Mouse (Mus musculus) adrenal gland, adult 18-20 months (tissue): ENCODE measurements at regions not wholly inside any gene's neighbourhood (a gene's known extent, or its start where the extent isn't known, plus 50 kb on each side); places are given as distances from the start of the nearest gene placed in this dataset.
"Not testable (repeated sequence)": the region's sequence is repeated elsewhere in the genome, so short reads cannot be mapped to it uniquely, and the experiment has no call there.

Source experiments
- DNase-seq, 2 experiments: peaks; one replicate each; pipeline ENCODE4 v3.0.0; 2021 to 2022; ENCODE audit warnings: low spot score in 2 of 2
- microRNA-seq, 2 experiments: library from miRNA; unstranded; fragments of <30 nt; microRNA quantifications; one replicate each; pipeline ENCODE4 v1.2.0; 2021; ENCODE audit warnings: borderline number of aligned reads in 2 of 2

DNA sequence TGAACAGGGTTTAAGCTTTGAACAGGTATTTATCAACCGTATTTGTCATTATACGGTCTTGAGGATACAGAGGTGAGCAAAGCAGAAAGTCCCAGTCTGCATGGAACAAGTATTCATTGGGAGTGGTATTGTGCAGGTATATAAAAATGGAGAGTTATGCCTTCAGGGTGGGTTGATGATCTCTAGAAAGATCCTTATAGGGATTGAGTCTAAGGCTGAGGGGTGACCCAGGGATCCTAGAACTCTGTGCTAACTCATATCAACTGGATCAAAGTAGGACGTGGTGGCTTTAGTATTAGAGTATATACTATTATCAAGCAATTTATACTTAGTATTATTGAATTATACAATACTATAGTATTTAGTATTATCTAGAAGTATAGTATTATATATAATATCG is 82.9 kb upstream of the Xcl1 start:
- no peak for DNase-seq

DNA sequence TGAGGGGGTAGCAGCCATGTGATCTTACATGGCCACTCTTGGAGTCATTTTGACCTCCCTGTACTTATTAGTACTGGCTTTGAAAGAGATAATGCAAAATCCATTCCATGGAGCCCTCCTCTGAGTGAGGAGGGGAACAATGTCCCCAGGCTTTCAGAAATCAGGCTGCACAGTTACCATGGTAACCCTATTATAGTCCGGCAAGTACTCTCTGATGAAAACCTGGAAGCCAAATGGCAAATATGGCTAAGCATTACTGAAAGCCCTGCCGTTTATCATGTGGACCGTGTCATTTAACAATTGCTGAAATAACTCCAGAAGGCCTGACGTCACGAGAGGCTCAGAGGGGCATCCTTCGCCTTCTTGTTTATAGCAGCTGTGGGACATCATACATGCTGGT is 82.5 kb upstream of the Xcl1 start:
- DNase-seq, result no peak

DNA sequence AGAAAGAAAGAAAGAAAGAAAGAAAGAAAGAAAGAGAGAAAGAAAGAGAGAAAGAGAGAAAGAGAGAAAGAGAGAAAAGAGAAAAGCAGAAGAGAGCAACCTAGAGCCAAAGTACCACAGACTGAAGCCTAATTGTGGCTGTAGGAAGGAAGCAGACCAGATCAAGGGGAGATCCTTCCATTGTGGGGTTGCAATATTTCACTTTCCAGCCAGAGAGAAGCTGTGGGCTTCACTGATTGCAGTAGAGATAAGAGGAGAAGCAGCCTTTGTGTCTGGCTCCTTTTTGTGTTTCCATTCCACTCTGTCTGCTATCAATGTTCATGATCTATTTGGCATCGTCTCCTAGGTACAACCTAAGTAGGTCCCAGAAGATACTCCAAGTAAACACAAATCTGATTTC is 79.0 kb upstream of the Xcl1 start:
- DNase-seq, result no peak

DNA sequence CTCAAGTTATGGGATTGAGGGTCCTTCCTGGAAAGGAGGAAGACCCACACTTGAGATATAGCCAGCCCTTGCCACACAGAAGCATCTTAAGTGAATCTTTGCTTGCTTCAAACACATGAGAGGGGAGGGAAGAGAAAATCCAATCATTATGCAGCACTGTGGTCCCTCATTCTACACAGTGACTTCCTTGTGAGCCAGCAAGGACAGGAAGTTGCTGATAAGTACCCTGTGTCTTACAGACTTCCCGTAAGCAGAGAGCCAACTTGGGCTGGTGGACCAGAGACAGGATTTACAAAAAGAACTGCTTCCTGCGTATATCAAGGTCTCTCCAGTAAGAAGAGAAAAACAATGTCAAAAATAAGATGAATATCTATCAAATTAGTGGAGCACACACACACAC is 78.1 kb upstream of the Xcl1 start:
- DNase-seq, result no peak

DNA sequence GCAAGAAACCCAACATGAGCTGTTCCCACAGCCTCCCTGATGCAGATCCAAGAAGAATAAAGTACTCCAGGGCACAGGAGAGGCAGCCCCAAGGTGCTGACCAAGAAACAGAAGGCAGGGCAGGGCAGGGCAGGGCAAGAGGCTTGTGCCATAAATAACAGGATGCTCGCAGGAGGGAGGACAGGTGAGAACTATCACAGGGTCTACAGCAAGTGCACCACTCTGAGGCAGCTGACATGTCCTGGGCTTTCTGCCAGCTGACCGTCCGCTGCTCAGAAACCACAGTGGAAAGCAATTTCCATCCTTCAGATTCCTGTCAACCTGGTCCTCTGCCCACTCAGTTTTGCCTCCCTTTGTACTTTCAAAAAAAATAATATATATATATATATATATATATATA is 77.0 kb upstream of the Xcl1 start:
- DNase-seq, result no peak

DNA sequence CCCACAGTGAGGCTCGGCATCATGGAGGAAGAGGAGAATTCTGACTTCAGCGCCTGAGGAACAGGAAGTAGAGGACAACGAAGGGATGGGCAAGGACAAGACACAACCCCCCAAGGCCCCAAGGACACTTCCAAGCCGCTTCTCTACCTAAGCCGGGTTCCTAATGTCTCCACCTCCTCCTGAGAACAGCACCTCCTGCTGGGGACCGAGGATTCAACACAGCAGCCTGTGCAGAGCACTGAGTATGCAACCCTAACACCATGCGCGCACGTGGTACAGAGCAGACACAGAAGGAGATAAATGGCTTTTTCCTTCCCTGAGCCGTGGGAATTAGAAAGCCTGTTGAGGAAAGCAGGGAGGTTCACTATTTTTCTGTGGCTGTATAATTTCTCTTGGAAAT is 64.2 kb upstream of the Xcl1 start:
- peak in 1 of 2 experiments; percentile 28 for DNase-seq

DNA sequence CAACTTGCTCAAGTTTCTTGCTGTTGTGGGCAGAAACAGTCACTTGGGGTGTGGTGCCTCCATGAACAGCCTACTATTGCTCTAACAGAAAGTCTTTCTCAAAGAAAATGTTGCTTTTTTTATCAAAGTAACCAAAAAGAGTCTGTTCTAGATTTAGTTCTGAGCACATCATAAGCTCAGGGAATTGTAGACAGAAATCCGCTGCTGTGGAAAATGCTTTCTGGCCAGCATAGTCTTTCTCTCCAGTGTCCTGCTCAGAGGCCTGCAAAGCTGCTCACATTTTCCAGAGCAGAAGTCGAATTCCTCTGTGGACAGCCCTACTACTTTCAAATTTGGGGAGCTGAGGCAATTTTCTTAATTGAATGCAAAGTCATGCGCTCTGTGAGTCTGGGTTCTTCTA is 63.3 kb upstream of the Xcl1 start:
- no peak for DNase-seq

DNA sequence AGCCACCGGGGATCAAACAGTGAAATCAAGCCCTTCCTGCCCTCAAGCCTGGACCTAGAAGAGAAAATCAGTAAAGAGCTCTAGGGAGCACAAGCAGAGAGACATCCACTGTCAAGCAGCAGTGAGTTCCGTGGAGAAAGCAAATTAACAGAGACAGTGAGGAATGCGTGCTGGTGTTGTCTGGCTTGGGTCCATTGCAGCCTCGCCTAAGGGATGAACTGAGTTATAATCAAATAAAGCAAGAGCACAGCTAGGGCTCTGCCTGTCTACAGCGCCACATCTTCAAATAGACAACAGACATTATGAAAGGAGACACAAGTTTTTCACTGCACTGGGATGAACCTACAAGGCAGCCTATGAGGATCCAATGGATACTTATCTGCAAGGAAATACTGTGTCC is 62.3 kb upstream of the Xcl1 start:
- DNase-seq, result no peak

DNA sequence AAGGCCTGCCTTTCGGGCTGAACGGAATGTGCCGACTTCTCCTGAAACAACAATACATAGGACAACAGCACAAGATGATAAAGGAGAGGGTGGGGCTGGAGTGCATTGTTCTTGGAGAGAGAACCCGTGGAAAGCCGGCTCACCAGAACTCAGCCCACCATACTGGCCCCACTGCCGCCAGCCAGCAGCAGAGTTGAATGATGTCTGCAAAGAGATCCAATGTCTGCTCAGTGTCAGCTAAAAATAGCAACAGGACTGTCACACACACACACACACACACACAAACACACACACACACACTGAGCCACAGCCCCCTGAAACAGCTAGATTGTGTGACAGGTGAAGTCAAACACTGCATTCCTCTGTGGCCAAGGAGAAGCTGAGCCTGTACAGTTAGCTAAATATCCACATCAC is 58.9 kb upstream of the Xcl1 start:
- DNase-seq, result no peak

DNA sequence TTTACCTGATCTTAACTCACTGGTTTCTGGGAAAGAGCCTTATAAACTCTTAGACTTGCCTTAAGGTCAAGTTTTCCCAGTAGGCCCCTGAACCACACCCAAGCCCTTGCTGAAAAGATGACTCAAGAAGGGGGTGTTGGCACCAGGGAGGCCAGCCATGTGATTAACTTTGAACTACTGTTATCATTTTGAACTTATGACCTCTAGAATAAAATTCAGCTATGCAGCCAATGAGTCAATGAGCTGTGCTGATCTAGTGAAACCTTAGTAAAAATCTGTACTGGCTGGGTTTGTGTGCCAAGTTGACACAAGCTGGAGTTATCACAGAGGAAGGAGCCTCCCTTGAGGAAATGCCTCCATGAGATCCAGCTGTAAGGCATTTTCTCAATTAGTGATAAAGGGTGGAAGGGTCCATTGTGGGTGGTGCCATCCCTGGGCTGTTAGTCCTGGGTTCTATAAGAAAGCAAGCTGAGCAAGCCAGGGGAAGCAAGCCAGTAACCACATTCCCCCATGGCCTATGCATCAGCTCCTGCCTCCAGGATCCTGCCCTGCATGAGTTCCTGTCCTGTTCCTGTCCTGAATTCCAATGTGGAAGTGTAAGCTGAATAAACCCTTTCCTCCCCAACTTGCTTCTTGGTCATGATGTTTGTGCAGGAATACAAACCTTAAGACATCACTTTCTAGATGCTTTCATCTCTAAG is 58.0 kb upstream of the Xcl1 start:
- DNase-seq, result not testable (repeated sequence)

DNA sequence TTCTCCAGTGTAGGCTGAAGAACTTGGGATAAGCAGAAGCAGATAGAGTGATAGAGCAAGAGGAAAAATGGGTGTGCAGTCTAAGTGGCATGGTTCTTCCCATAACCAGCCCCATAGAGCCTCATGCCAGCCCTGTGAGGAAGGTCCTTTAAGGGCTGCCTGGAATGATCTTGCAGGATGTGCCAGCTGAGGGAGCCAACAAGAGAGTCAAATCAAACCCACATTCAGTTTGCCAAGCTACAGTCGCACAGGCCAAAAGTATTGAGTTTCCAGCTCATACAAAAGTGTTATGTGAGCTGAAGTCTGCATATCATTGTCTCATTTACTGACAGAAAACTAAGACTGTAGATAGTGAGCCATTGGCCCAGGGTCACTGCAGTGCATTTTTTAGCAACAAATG is 53.7 kb upstream of the Xcl1 start:
- DNase-seq, result no peak

DNA sequence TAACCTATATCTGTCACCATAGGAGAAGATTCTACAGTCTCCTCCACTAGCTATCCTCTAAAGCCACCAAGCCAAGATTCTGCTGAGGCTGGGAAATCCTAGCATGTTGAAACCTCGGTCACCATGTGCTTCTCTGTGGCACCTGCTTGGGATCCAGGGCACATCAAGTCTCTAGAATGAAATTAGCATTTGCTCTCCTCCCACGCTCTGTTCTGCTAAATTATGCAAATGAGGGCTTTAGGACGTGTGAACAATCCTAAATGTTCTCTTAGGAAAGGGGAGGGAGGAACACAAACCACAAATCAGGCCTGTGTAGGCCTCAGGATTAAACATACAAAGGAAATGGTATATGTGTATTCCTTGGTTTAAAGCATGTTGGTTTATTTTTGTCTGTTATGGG is 52.9 kb upstream of the Xcl1 start:
- DNase-seq, result no peak

DNA sequence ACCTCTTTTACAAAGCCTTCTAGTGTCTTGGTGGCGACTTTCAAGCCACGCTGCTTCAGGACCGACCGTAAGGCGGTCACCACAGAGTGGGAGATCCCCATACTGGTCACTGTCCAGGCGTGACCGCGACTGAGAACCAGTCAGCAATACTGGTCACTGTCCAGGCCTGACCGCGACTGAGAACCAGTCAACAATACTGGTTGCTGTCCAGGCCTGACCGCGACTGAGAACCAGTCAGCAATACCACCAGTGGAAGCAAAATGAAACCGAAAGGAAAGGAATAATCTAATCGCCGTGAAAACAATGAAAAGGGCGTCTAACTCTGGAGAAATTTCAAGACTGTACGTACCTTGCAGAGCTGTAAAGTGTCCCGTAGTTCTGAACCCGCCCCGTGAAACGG is 50.2 kb upstream of the Xcl1 start:
- not testable (repeated sequence) for DNase-seq

Small RNAs in the stretch of these regions (microRNA-seq; reads per million reads assigned to microRNA genes)
- 0 reads per million in 2 experiments for gene Gm26042
